36 mouse cellular contexts compared by ENCODE assay signal in the genomic region with DNA sequence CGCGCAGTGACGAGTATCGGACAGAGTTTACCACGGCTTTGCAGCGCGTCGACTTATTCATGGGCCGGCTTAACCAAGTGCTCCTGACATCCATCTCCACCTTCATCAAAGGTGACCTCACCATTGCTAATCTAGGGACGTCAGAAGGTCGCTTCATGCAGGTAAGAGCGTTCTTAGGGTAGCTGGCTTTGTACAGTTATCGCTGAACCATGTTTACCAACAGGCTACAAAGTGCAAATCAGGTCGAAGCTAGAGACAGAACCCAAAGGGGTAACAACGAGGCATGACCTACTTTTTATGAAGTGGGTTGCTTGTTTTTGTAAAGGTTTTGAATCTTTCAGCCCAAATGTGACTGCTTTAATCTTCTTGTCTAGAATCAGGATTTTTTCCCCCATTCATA.
"Had no signal": no experiment of that assay in that cellular context is flagged by ENCODE, and none has a peak within 500 bp of the region (broad histone marks: within the 10 kb centered on the region; RNA-seq: fewer than 3 reads in every experiment).

No protein-coding gene starts in this region.

- H3K27me3 ChIP-seq: heart, embryonic 12.5 days; heart, embryonic 13.5 days; heart, embryonic 15.5 days; hindbrain, embryonic 12.5 days; hindbrain, embryonic 13.5 days; hindbrain, embryonic 15.5 days; kidney, embryonic 15.5 days had no signal

- DNase-seq: heart, adult 18-20 months; heart, adult 2 months; heart, postnatal 10 days; heart, postnatal 14 days; heart, postnatal 36 days; heart, postnatal 4 days; kidney, adult 11 months; kidney, adult 18-20 months; kidney, adult 2 months; kidney, adult 8-10 months; kidney, adult 9 months; kidney, postnatal 10 days; kidney, postnatal 14 days; kidney, postnatal 25 days; kidney, postnatal 36 days; kidney, postnatal 4 days; layer of hippocampus, adult 9-11 months; layer of hippocampus, postnatal 36 days had no signal

- H3K9ac ChIP-seq: heart, embryonic 12.5 days; heart, embryonic 13.5 days; heart, embryonic 15.5 days; hindbrain, embryonic 12.5 days; hindbrain, embryonic 13.5 days; hindbrain, embryonic 14.5 days; hindbrain, embryonic 15.5 days; kidney, embryonic 15.5 days had no signal

- H3K27ac ChIP-seq: heart, adult 2 months; heart, embryonic 10.5 days; heart, embryonic 13.5 days; heart, embryonic 15.5 days; hindbrain, embryonic 10.5 days; hindbrain, embryonic 12.5 days; hindbrain, embryonic 13.5 days; hindbrain, embryonic 14.5 days; hindbrain, embryonic 15.5 days; hindbrain, postnatal 0 days; kidney, embryonic 15.5 days; kidney, postnatal 0 days; layer of hippocampus, adult 2 months had no signal

- H3K4me2 ChIP-seq: heart, embryonic 11.5 days; heart, embryonic 12.5 days; heart, embryonic 13.5 days; heart, embryonic 15.5 days; hindbrain, embryonic 12.5 days; hindbrain, embryonic 13.5 days; hindbrain, embryonic 14.5 days; hindbrain, embryonic 15.5 days; kidney, embryonic 15.5 days had no signal

- H3K9me3 ChIP-seq: heart, embryonic 10.5 days; heart, embryonic 12.5 days; heart, embryonic 13.5 days; heart, embryonic 15.5 days; hindbrain, embryonic 10.5 days; hindbrain, embryonic 12.5 days; hindbrain, embryonic 13.5 days; hindbrain, embryonic 15.5 days; kidney, embryonic 15.5 days had no signal

- ATAC-seq: hindbrain, embryonic 16.5 days; hindbrain, postnatal 0 days; inflammation-experienced regulatory T-cells, adult 6 months; intestine, embryonic 16.5 days; intestine, postnatal 0 days had no signal

- H3K4me3 ChIP-seq: heart, adult 2 months; heart, embryonic 10.5 days; heart, embryonic 12.5 days; heart, embryonic 13.5 days; heart, embryonic 15.5 days; hindbrain, embryonic 10.5 days; hindbrain, embryonic 12.5 days; hindbrain, embryonic 13.5 days; hindbrain, embryonic 15.5 days; kidney, embryonic 15.5 days; layer of hippocampus, adult 2 months had no signal

- H3K36me3 ChIP-seq: heart, embryonic 10.5 days; heart, embryonic 12.5 days; heart, embryonic 13.5 days; heart, embryonic 15.5 days; hindbrain, embryonic 10.5 days; hindbrain, embryonic 12.5 days; hindbrain, embryonic 13.5 days; hindbrain, embryonic 15.5 days had no signal

- H3K4me1 ChIP-seq: heart, embryonic 15.5 days; hindbrain, embryonic 12.5 days; hindbrain, embryonic 13.5 days; hindbrain, embryonic 15.5 days had no signal
